Mouse (Mus musculus): ENCODE results near the gene Gm17606.

The Gm17606 gene

DNA sequence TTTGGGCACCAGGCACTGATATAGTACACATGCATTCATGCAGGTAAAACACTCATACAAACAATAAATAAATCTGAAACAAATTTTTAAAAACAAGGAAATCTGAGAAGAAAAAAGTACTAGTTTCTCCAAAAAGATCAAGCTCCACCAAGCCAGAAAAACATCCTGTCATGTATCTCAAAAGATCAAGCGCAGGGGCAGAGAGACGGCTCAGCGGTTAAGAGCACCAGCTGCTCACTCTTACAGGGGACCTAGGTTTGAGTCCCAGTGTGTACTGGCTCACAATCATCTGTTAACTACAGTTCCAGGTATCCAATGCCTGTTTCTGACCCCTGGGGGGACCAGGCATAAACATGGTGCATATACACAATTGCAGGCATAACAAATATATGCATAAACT is 41.6 kb downstream of the Gm17606 start:
- Histone ChIP-seq H3K36me3 (ENCODE audit: insufficient read depth, low read length) (peaks cover 43% of the 10 kb centered on the region), H3K27me3 (ENCODE audit: insufficient read depth, low read length) (no peaks in the 10 kb centered on the region), H3K9me3 (ENCODE audit: low read length) (no peaks in the 10 kb centered on the region), H3K4me1 (replicated peaks; ENCODE audit: low read depth, low read length) (peaks cover 21% of the 10 kb centered on the region), H3K4me3 (replicated peaks; ENCODE audit: low read length) (no peak overlapping the region)
- TF ChIP-seq POU5F1 (IDR thresholded peaks at IDR 0.05; ENCODE audit: borderline replicate concordance, low read length) (no peak), CTCF (conservative IDR thresholded peaks at IDR 0.05; ENCODE audit: low read length) (no peak), NANOG (IDR thresholded peaks at IDR 0.05; ENCODE audit: borderline replicate concordance, low read length) (no peak)

- H3K4me1 ChIP-seq (replicated peaks; ENCODE audit: low read depth, low read length): peaks cover 28% of the 10 kb centered on the region
- peaks cover 45% of the 10 kb centered on the region for H3K36me3 ChIP-seq (ENCODE audit: insufficient read depth, low read length)
- peak overlapping the region; percentile 98 for H3K4me3 ChIP-seq (replicated peaks; ENCODE audit: low read length)
- H3K9me3 ChIP-seq (ENCODE audit: low read length): no peaks in the 10 kb centered on the region
- H3K27me3 ChIP-seq (ENCODE audit: insufficient read depth, low read length): no peaks in the 10 kb centered on the region
- TF ChIP-seq POU5F1 (IDR thresholded peaks at IDR 0.05; ENCODE audit: borderline replicate concordance, low read length): no peak
- TF ChIP-seq NANOG (IDR thresholded peaks at IDR 0.05; ENCODE audit: borderline replicate concordance, low read length): no peak
- no peak for TF ChIP-seq CTCF (conservative IDR thresholded peaks at IDR 0.05; ENCODE audit: low read length)
Observed at GRCm38 (mm10) chr14:54685471-54685870, 44.7 kb downstream of the Gm17606 start.

- H3K27me3 ChIP-seq (ENCODE audit: insufficient read depth, low read length): no peaks in the 10 kb centered on the region
- H3K4me3 ChIP-seq (replicated peaks; ENCODE audit: low read length): peak within 1 kb of the TSS; percentile 98
- H3K36me3 ChIP-seq (ENCODE audit: insufficient read depth, low read length): peaks cover 48% of the 10 kb centered on the region
- peaks cover 28% of the 10 kb centered on the region for H3K4me1 ChIP-seq (replicated peaks; ENCODE audit: low read depth, low read length)
- TF ChIP-seq CTCF (conservative IDR thresholded peaks at IDR 0.05; ENCODE audit: low read length) (no peak), NANOG (IDR thresholded peaks at IDR 0.05; ENCODE audit: borderline replicate concordance, low read length) (no peak), POU5F1 (IDR thresholded peaks at IDR 0.05; ENCODE audit: borderline replicate concordance, low read length) (no peak)
- H3K9me3 ChIP-seq (ENCODE audit: low read length): no peaks in the 10 kb centered on the region
Observed at GRCm38 (mm10) chr14:54686063-54686521, 45.3 kb downstream of the Gm17606 start, which contains the start of gene 1700123O20Rik. 1700123O20Rik (plus strand) TSS chr14:54686216.

- peak within 1 kb of the TSS; percentile 98 for H3K4me3 ChIP-seq (replicated peaks; ENCODE audit: low read length)
- H3K36me3 ChIP-seq (ENCODE audit: insufficient read depth, low read length): peaks cover 48% of the 10 kb centered on the region
- no peaks in the 10 kb centered on the region for H3K27me3 ChIP-seq (ENCODE audit: insufficient read depth, low read length)
- TF ChIP-seq POU5F1 (IDR thresholded peaks at IDR 0.05; ENCODE audit: borderline replicate concordance, low read length) (no peak), NANOG (IDR thresholded peaks at IDR 0.05; ENCODE audit: borderline replicate concordance, low read length) (no peak), CTCF (conservative IDR thresholded peaks at IDR 0.05; ENCODE audit: low read length) (no peak)
- H3K9me3 ChIP-seq (ENCODE audit: low read length): no peaks in the 10 kb centered on the region
- H3K4me1 ChIP-seq (replicated peaks; ENCODE audit: low read depth, low read length): peaks cover 28% of the 10 kb centered on the region
Observed at GRCm38 (mm10) chr14:54686522-54687143, 45.9 kb downstream of the Gm17606 start, which contains the start of gene Acin1. Acin1 (minus strand) TSS chr14:54686931.

DNA sequence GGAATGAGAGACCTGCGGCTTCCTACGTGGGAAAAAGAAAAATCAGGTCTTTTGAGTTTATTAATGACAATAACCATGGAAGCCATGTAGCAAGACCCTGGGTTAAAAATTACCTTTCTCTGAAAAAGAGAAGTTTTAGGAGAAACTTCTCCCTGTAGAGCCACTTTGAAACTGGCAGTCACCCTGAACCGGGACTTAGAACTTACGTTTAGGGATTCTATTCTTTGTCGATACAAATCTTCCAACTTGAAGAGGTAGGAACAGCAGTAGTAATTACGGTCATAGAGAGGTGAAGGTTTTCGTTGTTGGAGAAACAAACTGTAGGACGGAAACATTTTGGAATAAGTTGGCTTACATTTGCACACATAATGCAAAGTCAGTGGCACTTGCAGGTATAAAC is 46.5 kb downstream of the Gm17606 start:
- Histone ChIP-seq H3K4me1 (replicated peaks; ENCODE audit: low read depth, low read length) (peaks cover 28% of the 10 kb centered on the region), H3K9me3 (ENCODE audit: low read length) (no peaks in the 10 kb centered on the region), H3K4me3 (replicated peaks; ENCODE audit: low read length) (peak overlapping the region; percentile 98), H3K36me3 (ENCODE audit: insufficient read depth, low read length) (peaks cover 45% of the 10 kb centered on the region), H3K27me3 (ENCODE audit: insufficient read depth, low read length) (no peaks in the 10 kb centered on the region)
- TF ChIP-seq NANOG (IDR thresholded peaks at IDR 0.05; ENCODE audit: borderline replicate concordance, low read length) (no peak), CTCF (conservative IDR thresholded peaks at IDR 0.05; ENCODE audit: low read length) (no peak), POU5F1 (IDR thresholded peaks at IDR 0.05; ENCODE audit: borderline replicate concordance, low read length) (no peak)

DNA sequence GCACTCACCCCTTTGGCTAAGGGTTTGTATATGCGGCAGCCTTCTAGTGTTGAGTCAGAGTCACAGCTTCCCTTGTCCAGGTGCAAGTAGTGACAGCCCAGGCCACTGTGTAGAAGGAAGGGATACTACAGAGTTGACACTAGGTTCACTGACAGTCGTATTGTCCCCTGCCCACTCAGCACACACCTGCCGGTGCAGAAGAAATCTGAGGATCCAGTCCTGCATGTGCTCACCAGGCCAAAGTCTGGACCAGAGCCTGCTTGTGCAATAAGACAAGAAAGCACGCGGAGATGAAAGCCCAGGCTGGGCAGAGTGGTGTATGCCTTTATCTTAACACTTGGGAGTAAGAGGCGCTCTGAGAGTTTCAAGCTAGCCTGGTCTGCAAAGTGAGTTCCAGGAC is 54.3 kb downstream of the Gm17606 start:
- TF ChIP-seq POU5F1 (IDR thresholded peaks at IDR 0.05; ENCODE audit: borderline replicate concordance, low read length): no peak
- TF ChIP-seq NANOG (IDR thresholded peaks at IDR 0.05; ENCODE audit: borderline replicate concordance, low read length): no peak
- TF ChIP-seq CTCF (conservative IDR thresholded peaks at IDR 0.05; ENCODE audit: low read length): no peak
- Histone ChIP-seq H3K36me3 (ENCODE audit: insufficient read depth, low read length) (peaks cover 29% of the 10 kb centered on the region), H3K4me1 (replicated peaks; ENCODE audit: low read depth, low read length) (peaks cover 20% of the 10 kb centered on the region)

DNA sequence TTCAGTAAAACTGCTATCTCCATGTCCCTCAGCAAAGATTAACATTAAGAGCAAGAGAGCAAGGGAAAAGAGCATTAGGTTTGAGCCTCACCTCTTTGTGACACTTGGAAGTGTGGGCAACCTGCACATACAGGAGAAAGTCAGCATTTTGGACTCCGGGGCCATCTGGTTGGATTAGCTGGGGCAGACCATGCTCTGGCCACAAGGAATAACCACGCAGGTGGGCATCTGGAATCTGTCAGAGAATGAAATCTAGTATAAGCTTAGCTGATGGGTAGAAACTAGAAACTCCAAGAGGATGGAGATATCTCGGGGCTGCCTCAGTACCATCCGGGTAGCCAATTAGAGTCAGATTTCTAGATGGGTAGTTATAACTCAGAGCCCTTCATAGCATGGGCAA is 56.0 kb downstream of the Gm17606 start:
- no peak for TF ChIP-seq POU5F1 (IDR thresholded peaks at IDR 0.05; ENCODE audit: borderline replicate concordance, low read length)
- TF ChIP-seq NANOG (IDR thresholded peaks at IDR 0.05; ENCODE audit: borderline replicate concordance, low read length): no peak
- no peak for TF ChIP-seq CTCF (conservative IDR thresholded peaks at IDR 0.05; ENCODE audit: low read length)
- H3K36me3 ChIP-seq (ENCODE audit: insufficient read depth, low read length): peaks cover 19% of the 10 kb centered on the region
- no peaks in the 10 kb centered on the region for H3K9me3 ChIP-seq (ENCODE audit: low read length)
- peaks cover 11% of the 10 kb centered on the region; the same call in 1 of the 2 replicates for H3K27me3 ChIP-seq (ENCODE audit: insufficient read depth, low read length)
- H3K4me1 ChIP-seq (replicated peaks; ENCODE audit: low read depth, low read length): peaks cover 23% of the 10 kb centered on the region
- no peak overlapping the region for H3K4me3 ChIP-seq (replicated peaks; ENCODE audit: low read length)

More for the DNA sequence above, 54.3 kb downstream of the Gm17606 start:
- peaks cover 11% of the 10 kb centered on the region; the same call in 1 of the 2 replicates for H3K27me3 ChIP-seq (ENCODE audit: insufficient read depth, low read length)
- H3K4me3 ChIP-seq (replicated peaks; ENCODE audit: low read length): no peak overlapping the region
- no peaks in the 10 kb centered on the region for H3K9me3 ChIP-seq (ENCODE audit: low read length)

All from E14TG2a.4 (cell line).